ENCODE assay signal across 17 mouse cellular contexts in genomic region chr2:155804053-155804452, GRCm38 (mm10). TPM values are rescaled to one million over a fixed set of nuclear protein-coding genes. Genes with fewer than 3 reads are reported as not detected.
"Had no signal": no experiment of that assay in that cellular context is flagged by ENCODE, and none has a peak within 500 bp of the region (broad histone marks: within the 10 kb centered on the region; RNA-seq: fewer than 3 reads in every experiment).

No protein-coding gene starts in this region.

- H3K4me3 ChIP-seq: liver, embryonic 15.5 days; lung, embryonic 15.5 days; megakaryocyte, embryonic 14.5 days; midbrain, embryonic 13.5 days; midbrain, embryonic 15.5 days; neural tube, embryonic 12.5 days had no signal

- H3K36me3 ChIP-seq: liver, embryonic 15.5 days; lung, embryonic 15.5 days had no signal

- H3K27ac ChIP-seq: liver, embryonic 15.5 days; lung, embryonic 15.5 days; macrophage; midbrain, embryonic 13.5 days; midbrain, embryonic 15.5 days; neural tube, embryonic 12.5 days had no signal

- H3K27me3 ChIP-seq: lung, embryonic 15.5 days; midbrain, embryonic 13.5 days; midbrain, embryonic 15.5 days; neural tube, embryonic 12.5 days had no signal

- DNase-seq: liver, postnatal 0 days; lung, adult 2 months; lung, postnatal 10 days; lung, postnatal 36 days; right cerebral cortex, postnatal 14 days; spleen, adult 18-20 months; thymus, adult 18-20 months; thymus, postnatal 14 days; thymus, postnatal 36 days had no signal

- H3K4me1 ChIP-seq: liver, embryonic 15.5 days; lung, embryonic 15.5 days; megakaryocyte, embryonic 14.5 days; midbrain, embryonic 13.5 days; midbrain, embryonic 15.5 days had no signal

RNA-seq across cellular contexts. Expression of gene Mmp24, which starts 28.9 kb away (rescaled TPM):
- polyA plus RNA-seq: liver, embryonic 15.5 days; liver, postnatal 0 days had no signal

RNA-seq across cellular contexts. Expression of gene Fam83c, which starts 30.6 kb away (rescaled TPM):
- polyA plus RNA-seq: macrophage; midbrain, postnatal 0 days had no signal
